Mouse (Mus musculus): Measurements from ENCODE around the gene Ighmbp2.
A peak's percentile ranks its signal among the peaks of the same experiment; 100 is the strongest.

The Ighmbp2 gene

GRCm38 (mm10) chr19:3282572-3283467, at the start of gene Ighmbp2, which contains the start of gene Mrpl21:
Ighmbp2 (minus strand) TSS chr19:3283017.
Mrpl21 (plus strand) TSS chr19:3282901.
- peak; percentile 98 for ATAC-seq (ENCODE audit: low TSS enrichment)

GRCm38 (mm10) chr19:3326479-3327047, 43.7 kb upstream of the Ighmbp2 start:
- ATAC-seq (ENCODE audit: low TSS enrichment), result no peak

GRCm38 (mm10) chr19:3325771-3326478, 43.1 kb upstream of the Ighmbp2 start:
- no peak for ATAC-seq (ENCODE audit: low TSS enrichment)

GRCm38 (mm10) chr19:3324931-3325711, 42.3 kb upstream of the Ighmbp2 start:
- ATAC-seq (ENCODE audit: low TSS enrichment), result peak; percentile 55; the same call in 1 of the 2 replicates

- ATAC-seq (ENCODE audit: low TSS enrichment), result no peak
Observed at GRCm38 (mm10) chr19:3324271-3324811, 41.5 kb upstream of the Ighmbp2 start.

- no peak for ATAC-seq (ENCODE audit: low TSS enrichment)
Observed at GRCm38 (mm10) chr19:3323753-3324270, 41.0 kb upstream of the Ighmbp2 start.

GRCm38 (mm10) chr19:3323201-3323621, 40.4 kb upstream of the Ighmbp2 start:
- peak; percentile 76 for ATAC-seq (ENCODE audit: low TSS enrichment)

GRCm38 (mm10) chr19:3322261-3322969, 39.6 kb upstream of the Ighmbp2 start, which contains the start of gene Cpt1a:
Cpt1a (plus strand) TSS chr19:3322334.
- no peak for ATAC-seq (ENCODE audit: low TSS enrichment)

- no peak for ATAC-seq (ENCODE audit: low TSS enrichment)
Observed at GRCm38 (mm10) chr19:3321617-3322016, 38.8 kb upstream of the Ighmbp2 start.

GRCm38 (mm10) chr19:3320801-3321200, 38.0 kb upstream of the Ighmbp2 start:
- ATAC-seq (ENCODE audit: low TSS enrichment), result no peak

- no peak for ATAC-seq (ENCODE audit: low TSS enrichment)
Observed at GRCm38 (mm10) chr19:3320086-3320485, 37.3 kb upstream of the Ighmbp2 start.

- ATAC-seq (ENCODE audit: low TSS enrichment), result no peak
Observed at GRCm38 (mm10) chr19:3319341-3319740, 36.5 kb upstream of the Ighmbp2 start.

GRCm38 (mm10) chr19:3307175-3307949, 24.5 kb upstream of the Ighmbp2 start:
- no peak for ATAC-seq (ENCODE audit: low TSS enrichment)

- ATAC-seq (ENCODE audit: low TSS enrichment), result no peak
Observed at GRCm38 (mm10) chr19:3304017-3304416, 21.2 kb upstream of the Ighmbp2 start.

GRCm38 (mm10) chr19:3297775-3298174, 15.0 kb upstream of the Ighmbp2 start:
- no peak for ATAC-seq (ENCODE audit: low TSS enrichment)

- no peak for ATAC-seq (ENCODE audit: low TSS enrichment)
Observed at GRCm38 (mm10) chr19:3297034-3297433, 14.2 kb upstream of the Ighmbp2 start.

GRCm38 (mm10) chr19:3295245-3295644, 12.4 kb upstream of the Ighmbp2 start:
- no peak for ATAC-seq (ENCODE audit: low TSS enrichment)

- ATAC-seq (ENCODE audit: low TSS enrichment), result no peak
Observed at GRCm38 (mm10) chr19:3292993-3293392, 10.2 kb upstream of the Ighmbp2 start.

- peak; percentile 59; the same call in 1 of the 2 replicates for ATAC-seq (ENCODE audit: low TSS enrichment)
Observed at GRCm38 (mm10) chr19:3292028-3292427, 9.2 kb upstream of the Ighmbp2 start.

All from frontal cortex, adult (tissue).